Mouse (Mus musculus) olfactory bulb, adult 2 months (tissue): ENCODE measurements around the gene Efna1.
A peak's percentile ranks its signal among the peaks of the same experiment; 100 is the strongest.

ENCODE experiments used
- CTCF ChIP-seq: fragments of 200-500 bp; IDR thresholded peaks from 2 replicates; pipeline ENCODE4 v1.5.1; 2012; ENCODE audit warnings: low read depth, mild to moderate bottlenecking, low read length, moderate library complexity; ENCODE audit not compliant: insufficient read depth
- POLR2A ChIP-seq: fragments of 200-500 bp; IDR thresholded peaks from 2 replicates; pipeline ENCODE4 v1.6.1; 2012; ENCODE audit warnings: mild to moderate bottlenecking, low read depth, low read length, moderate library complexity; ENCODE audit not compliant: insufficient read depth

- TF ChIP-seq CTCF, result no peak
- TF ChIP-seq POLR2A, result peak; percentile 84
Measured at GRCm38 (mm10) chr3:89270051-89270755, 10.7 kb downstream of the Efna1 start, which contains the start of gene Slc50a1.
